Mouse (Mus musculus) limb, embryonic 12.5 days (tissue): ENCODE data around the gene Map2k7. TPM values are rescaled to one million over a fixed set of nuclear protein-coding genes. Genes with fewer than 3 reads are reported as not detected.
A peak's percentile ranks its signal among the peaks of the same experiment; 100 is the strongest.
"Not testable (repeated sequence)": the region's sequence is repeated elsewhere in the genome, so short reads cannot be mapped to it uniquely, and the experiment has no call there.

Source experiments
- ATAC-seq: fragments of 200-750 bp; cut with Nextera tagmentation; 2 replicates; pipeline ENCODE4 v1.8.0; 2017; ENCODE audit warnings: low read depth, moderate TSS enrichment; ENCODE audit not compliant: insufficient number of reproducible peaks, insufficient read depth, low FRiP score, low TSS enrichment
- H3K27ac ChIP-seq: fragments of 300-500 bp; sonication (generic); 2 replicates; pipeline ENCODE4 v1.5.1; 2016; ENCODE audit warnings: mild to moderate bottlenecking, moderate library complexity
- H3K27me3 ChIP-seq: fragments of 300-500 bp; sonication (generic); 2 replicates; pipeline ENCODE4 v1.6.1; 2016; ENCODE audit warnings: mild to moderate bottlenecking, moderate library complexity
- H3K36me3 ChIP-seq: fragments of 300-500 bp; sonication (generic); 2 replicates; pipeline ENCODE4 v1.6.1; 2016; ENCODE audit warnings: mild to moderate bottlenecking, moderate library complexity
- H3K4me1 ChIP-seq: fragments of 300-500 bp; sonication (generic); replicated peaks from 2 replicates; pipeline ENCODE4 v1.6.1; 2016
- H3K4me2 ChIP-seq: fragments of 300-500 bp; sonication (generic); 2 replicates; pipeline ENCODE4 v1.6.1; 2016; ENCODE audit warnings: mild to moderate bottlenecking, moderate library complexity
- H3K4me3 ChIP-seq: fragments of 300-500 bp; sonication (generic); replicated peaks from 2 replicates; pipeline ENCODE4 v1.5.1; 2016; ENCODE audit warnings: mild to moderate bottlenecking
- H3K9ac ChIP-seq: fragments of 300-500 bp; sonication (generic); replicated peaks from 2 replicates; pipeline ENCODE4 v1.6.1; 2016; ENCODE audit warnings: mild to moderate bottlenecking, moderate library complexity
- H3K9me3 ChIP-seq: fragments of 300-500 bp; sonication (generic); 2 replicates; pipeline ENCODE4 v1.6.1; 2016; ENCODE audit warnings: mild to moderate bottlenecking, moderate library complexity
- WGBS: fragments of 180-500 bp; shearing (Covaris S2); methylation state at CpG from one replicate; pipeline ENCODE4 v1.1.7; 2016; 5-methylcytosine and 5-hydroxymethylcytosine counted together
- polyA plus RNA-seq: library from polyadenylated mRNA; unstranded; fragments of >200 nt; fragmentation: Nextera tagmentation; extraction: Ambion mirVana; gene quantifications from 2 replicates; pipeline ENCODE4 v1.2.1, GENCODE M21; 2016

The Map2k7 gene
- polyA plus RNA-seq, 1 experiment from 2014 or later, result 33.7 TPM

GRCm38 (mm10) chr8:4250306-4250970 lies 11.9 kb downstream of the Map2k7 start:
- Histone ChIP-seq H3K9me3 (no peaks in the 10 kb centered on the region), H3K27ac (no peak overlapping the region), H3K36me3 (peaks cover 60% of the 10 kb centered on the region), H3K9ac (no peak overlapping the region), H3K4me2 (no peak overlapping the region), H3K4me3 (no peak overlapping the region), H3K4me1 (peaks cover 38% of the 10 kb centered on the region), H3K27me3 (peaks cover 4% of the 10 kb centered on the region)
- peak; percentile 10; the same call in 1 of the 2 replicates for ATAC-seq
- 33% methylated on average over 26 of the region's 26 CpGs for WGBS

GRCm38 (mm10) chr8:4252116-4252760 lies 13.7 kb downstream of the Map2k7 start:
- peak overlapping the region; percentile 45; the same call in 1 of the 2 replicates for H3K9ac ChIP-seq
- H3K36me3 ChIP-seq, result peaks cover 60% of the 10 kb centered on the region
- no peaks in the 10 kb centered on the region for H3K9me3 ChIP-seq
- peaks cover 44% of the 10 kb centered on the region for H3K4me1 ChIP-seq
- peak overlapping the region; percentile 84 for H3K4me3 ChIP-seq
- H3K27me3 ChIP-seq, result peaks cover 4% of the 10 kb centered on the region
- H3K4me2 ChIP-seq, result peak overlapping the region; percentile 82
- no peak for ATAC-seq
- H3K27ac ChIP-seq, result peak overlapping the region; percentile 92; the same call in 1 of the 2 replicates
- WGBS, result 50% methylated on average over 8 of the region's 8 CpGs

- peak within 1 kb of the TSS; percentile 92 for H3K27ac ChIP-seq
- H3K27me3 ChIP-seq, result peaks cover 4% of the 10 kb centered on the region
- WGBS, result under 1% methylated on average over 69 of the region's 69 CpGs
- ATAC-seq, result peak; percentile 87
- H3K9me3 ChIP-seq, result no peaks in the 10 kb centered on the region
- peaks cover 57% of the 10 kb centered on the region for H3K36me3 ChIP-seq
- H3K9ac ChIP-seq, result peak within 1 kb of the TSS; percentile 80
- peak within 1 kb of the TSS; percentile 84 for H3K4me3 ChIP-seq
- H3K4me1 ChIP-seq, result peaks cover 51% of the 10 kb centered on the region
- peak within 1 kb of the TSS; percentile 82 for H3K4me2 ChIP-seq
These were observed 14.6 kb downstream of the Map2k7 start, which contains the start of gene Snapc2 for GRCm38 (mm10) chr8:4252934-4253841. TSS of gene Snapc2 (plus strand) at chr8:4253080.

- 68% methylated on average over 6 of the region's 6 CpGs for WGBS
- H3K9ac ChIP-seq, result peak overlapping the region; percentile 80; the same call in 1 of the 2 replicates
These were observed 15.5 kb downstream of the Map2k7 start for GRCm38 (mm10) chr8:4254001-4254400.

GRCm38 (mm10) chr8:4255471-4255870 lies 16.9 kb downstream of the Map2k7 start:
- H3K9ac ChIP-seq, H3K27ac ChIP-seq, H3K27me3 ChIP-seq, ATAC-seq, H3K4me2 ChIP-seq, H3K4me3 ChIP-seq, H3K9me3 ChIP-seq: not testable (repeated sequence)
- peaks cover 45% of the 10 kb centered on the region for H3K36me3 ChIP-seq
- peaks cover 44% of the 10 kb centered on the region for H3K4me1 ChIP-seq
- WGBS, result 89% methylated on average over 7 of the region's 7 CpGs

More at GRCm38 (mm10) chr8:4254001-4254400, 15.5 kb downstream of the Map2k7 start:
- Histone ChIP-seq H3K36me3 (peaks cover 49% of the 10 kb centered on the region), H3K27me3 (no peaks in the 10 kb centered on the region; the same call in 1 of the 2 replicates), H3K4me1 (peaks cover 45% of the 10 kb centered on the region), H3K4me2 (peak overlapping the region; percentile 82), H3K4me3 (peak overlapping the region; percentile 84), H3K27ac (peak overlapping the region; percentile 62; the same call in 1 of the 2 replicates), H3K9me3 (no peaks in the 10 kb centered on the region)
- ATAC-seq, result no peak

- Histone ChIP-seq H3K9me3 (no peaks in the 10 kb centered on the region), H3K36me3 (peaks cover 59% of the 10 kb centered on the region), H3K27me3 (no peaks in the 10 kb centered on the region), H3K9ac (0 out of 2 replicates have a peak overlapping the region, but pooled peaks have one; percentile 83), H3K4me1 (peaks cover 42% of the 10 kb centered on the region), H3K4me2 (no peak overlapping the region; the same call in 1 of the 2 replicates), H3K27ac (0 out of 2 replicates have a peak overlapping the region, but pooled peaks have one; percentile 23), H3K4me3 (no peak overlapping the region)
- WGBS, result 60% methylated on average over 4 of the region's 4 CpGs
- ATAC-seq, result no peak
These were observed 18.4 kb downstream of the Map2k7 start for GRCm38 (mm10) chr8:4256911-4257310.

- no peak for ATAC-seq
- peaks cover 39% of the 10 kb centered on the region for H3K4me1 ChIP-seq
- H3K27ac ChIP-seq, result 0 out of 2 replicates have a peak overlapping the region, but pooled peaks have one; percentile 89
- peak overlapping the region; percentile 82 for H3K4me3 ChIP-seq
- peaks cover 64% of the 10 kb centered on the region for H3K36me3 ChIP-seq
- no peaks in the 10 kb centered on the region for H3K27me3 ChIP-seq
- H3K4me2 ChIP-seq, result peak overlapping the region; percentile 71
- peak overlapping the region; percentile 83; the same call in 1 of the 2 replicates for H3K9ac ChIP-seq
- WGBS, result 75% methylated on average over 4 of the region's 4 CpGs
- H3K9me3 ChIP-seq, result no peaks in the 10 kb centered on the region
These were observed 18.8 kb downstream of the Map2k7 start for GRCm38 (mm10) chr8:4257350-4257749.

- peaks cover 73% of the 10 kb centered on the region for H3K36me3 ChIP-seq
- H3K4me1 ChIP-seq, result peaks cover 36% of the 10 kb centered on the region
- ATAC-seq, result peak; percentile 27
- peak overlapping the region; percentile 83 for H3K9ac ChIP-seq
- no peaks in the 10 kb centered on the region for H3K27me3 ChIP-seq
- H3K9me3 ChIP-seq, result no peaks in the 10 kb centered on the region
- 3% methylated on average over 35 of the region's 35 CpGs for WGBS
- peak overlapping the region; percentile 82 for H3K4me3 ChIP-seq
- peak overlapping the region; percentile 89 for H3K27ac ChIP-seq
- peak overlapping the region; percentile 71 for H3K4me2 ChIP-seq
These were observed 19.7 kb downstream of the Map2k7 start for GRCm38 (mm10) chr8:4258233-4258632.

- Histone ChIP-seq H3K27ac (peak overlapping the region; percentile 89), H3K27me3 (no peaks in the 10 kb centered on the region), H3K4me1 (peaks cover 35% of the 10 kb centered on the region), H3K4me3 (peak overlapping the region; percentile 82), H3K4me2 (peak overlapping the region; percentile 71), H3K9me3 (no peaks in the 10 kb centered on the region), H3K9ac (peak overlapping the region; percentile 83), H3K36me3 (peaks cover 77% of the 10 kb centered on the region)
- peak; percentile 76 for ATAC-seq
- WGBS, result under 1% methylated on average over 31 of the region's 32 CpGs
These were observed 20.1 kb downstream of the Map2k7 start for GRCm38 (mm10) chr8:4258678-4259077.

GRCm38 (mm10) chr8:4259125-4259804 lies 20.7 kb downstream of the Map2k7 start, which contains the start of gene Ctxn1:
TSS of gene Ctxn1 (minus strand) at chr8:4259274.
- Histone ChIP-seq H3K36me3 (peaks cover 82% of the 10 kb centered on the region), H3K9me3 (no peaks in the 10 kb centered on the region), H3K27me3 (no peaks in the 10 kb centered on the region), H3K4me2 (peak within 1 kb of the TSS; percentile 71), H3K4me1 (peaks cover 29% of the 10 kb centered on the region), H3K9ac (peak within 1 kb of the TSS; percentile 83), H3K27ac (peak within 1 kb of the TSS; percentile 89), H3K4me3 (peak within 1 kb of the TSS; percentile 82)
- ATAC-seq, result peak; percentile 92
- 7% methylated on average over 22 of the region's 33 CpGs for WGBS
